Mouse (Mus musculus) heart, adult 11 months (tissue): ENCODE measurements around the gene Ifitm6.
"Not testable (repeated sequence)": the region's sequence is repeated elsewhere in the genome, so short reads cannot be mapped to it uniquely, and the experiment has no call there.

Experiments used
- DNase-seq: peaks from one replicate; pipeline ENCODE4 v3.0.0; 2022

The Ifitm6 gene

DNA sequence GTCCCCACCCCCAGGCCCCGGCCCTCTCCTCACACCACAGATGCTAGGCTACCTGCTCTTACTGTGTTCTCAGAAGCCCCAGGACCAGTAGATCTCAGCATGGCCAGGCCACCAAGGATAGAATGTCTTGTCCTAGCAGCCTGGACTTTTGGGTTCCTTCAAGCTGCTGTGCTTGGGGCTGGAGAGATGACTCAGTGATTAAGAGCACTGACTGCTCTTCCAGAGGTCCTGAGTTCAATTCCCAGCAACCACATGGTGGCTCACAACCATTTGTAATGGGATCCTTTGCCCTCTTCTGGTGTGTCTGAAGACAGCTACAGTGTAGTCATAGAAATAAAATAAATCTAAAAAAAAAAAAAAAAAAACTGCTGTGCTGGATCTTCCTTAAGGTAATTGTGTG is at the start of gene Ifitm6:
Gene Ifitm6, minus strand, starts transcription at position 101 of the 400 bp plus-strand sequence.
- DNase-seq, result not testable (repeated sequence)

DNA sequence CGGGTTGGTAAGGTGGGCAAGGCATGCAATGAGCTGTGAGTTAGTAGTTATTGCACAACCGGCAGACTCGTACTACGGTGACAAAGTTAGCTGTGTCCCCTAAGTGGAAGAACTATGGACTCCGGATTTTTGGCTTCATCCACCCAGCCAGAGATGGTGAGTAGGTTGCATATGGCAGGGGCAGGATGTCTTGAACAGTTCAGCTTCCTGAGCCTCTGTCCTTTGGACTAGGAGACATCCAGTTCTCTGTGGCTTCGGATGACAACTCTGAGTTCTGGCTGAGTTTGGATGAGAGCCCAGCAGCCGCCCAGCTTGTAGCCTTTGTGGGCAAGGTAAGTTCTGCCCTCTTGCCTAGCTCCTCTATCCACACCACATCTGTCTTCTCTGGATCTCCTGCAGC is 46.9 kb upstream of the Ifitm6 start:
- DNase-seq, result no peak

DNA sequence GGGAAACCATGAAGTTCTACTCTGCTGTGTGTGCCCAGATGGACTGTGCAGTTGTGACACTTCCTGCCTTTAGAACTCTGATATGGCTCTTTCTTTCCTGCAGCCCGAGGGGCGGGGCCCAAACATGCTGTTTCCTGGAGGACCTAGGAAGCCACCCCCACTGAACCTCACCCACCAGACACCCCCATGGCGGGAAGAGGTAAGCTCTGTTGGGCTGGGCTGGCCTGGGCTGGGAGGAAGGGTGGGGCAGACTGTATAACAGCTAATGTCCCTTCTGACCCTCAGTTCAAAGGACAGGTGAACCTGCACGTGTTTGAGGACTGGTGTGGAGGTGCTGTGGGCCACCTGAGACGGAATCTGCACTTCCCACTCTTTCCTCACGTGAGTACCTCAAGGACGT is 46.5 kb upstream of the Ifitm6 start:
- DNase-seq, result peak; percentile 89

DNA sequence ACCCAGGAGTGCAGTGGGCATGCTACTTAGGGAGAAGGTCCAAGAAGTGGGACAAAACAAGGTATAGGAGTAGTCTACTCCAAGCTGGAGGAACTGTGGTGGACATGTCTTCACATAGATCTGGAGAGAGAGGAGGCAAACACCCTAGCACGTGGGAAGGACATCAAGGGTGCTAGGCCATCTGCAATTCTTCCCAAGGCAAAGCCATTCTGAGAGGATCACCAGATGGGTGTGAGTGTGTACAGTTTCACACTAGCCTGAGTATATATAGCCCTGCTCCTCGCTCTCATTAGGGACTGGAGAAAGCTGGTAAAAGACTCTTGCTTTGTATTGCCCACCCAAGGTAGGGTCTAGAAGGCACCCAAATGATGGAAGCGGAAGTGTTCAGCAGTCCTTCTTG is 45.6 kb upstream of the Ifitm6 start:
- no peak for DNase-seq

DNA sequence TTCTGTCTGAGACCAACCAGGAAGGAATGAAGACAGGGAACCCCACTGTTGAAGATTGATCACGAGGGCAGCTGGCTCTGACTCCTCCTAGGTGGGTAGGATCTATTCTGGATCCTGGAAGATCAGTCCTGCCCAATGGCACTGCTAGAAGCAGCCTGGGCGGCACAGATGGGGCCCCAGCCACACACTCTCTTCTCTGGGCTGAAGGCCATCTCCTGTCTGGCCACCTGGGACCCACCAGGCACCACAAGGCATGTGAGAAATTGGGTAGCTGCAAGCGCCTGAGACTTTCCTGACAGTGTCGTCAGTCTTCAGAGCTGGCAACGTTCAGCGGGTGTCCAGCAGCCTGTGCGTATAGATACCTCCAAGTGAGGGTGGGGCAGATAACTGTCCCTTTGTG is 44.8 kb upstream of the Ifitm6 start:
- DNase-seq, result peak; percentile 90

DNA sequence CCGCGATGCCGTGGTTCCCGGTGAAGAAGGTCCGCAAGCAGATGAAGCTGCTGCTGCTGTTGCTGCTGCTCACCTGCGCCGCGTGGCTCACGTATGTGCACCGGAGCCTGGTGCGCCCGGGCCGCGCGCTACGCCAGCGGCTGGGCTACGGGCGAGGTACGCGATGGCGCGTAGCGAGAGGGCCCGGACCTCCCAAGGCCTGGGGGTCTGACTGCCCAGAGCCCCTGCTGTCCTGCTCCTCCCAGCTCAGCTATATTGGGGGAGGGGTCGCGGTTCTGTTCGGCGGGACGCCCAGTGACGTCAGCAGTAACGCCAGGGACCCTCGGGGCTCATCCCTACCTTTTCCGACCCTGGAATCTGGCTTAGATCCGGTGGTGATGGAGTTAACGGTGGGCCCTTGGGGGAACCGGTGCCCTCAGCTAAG is 43.6 kb upstream of the Ifitm6 start:
- DNase-seq, result no peak

DNA sequence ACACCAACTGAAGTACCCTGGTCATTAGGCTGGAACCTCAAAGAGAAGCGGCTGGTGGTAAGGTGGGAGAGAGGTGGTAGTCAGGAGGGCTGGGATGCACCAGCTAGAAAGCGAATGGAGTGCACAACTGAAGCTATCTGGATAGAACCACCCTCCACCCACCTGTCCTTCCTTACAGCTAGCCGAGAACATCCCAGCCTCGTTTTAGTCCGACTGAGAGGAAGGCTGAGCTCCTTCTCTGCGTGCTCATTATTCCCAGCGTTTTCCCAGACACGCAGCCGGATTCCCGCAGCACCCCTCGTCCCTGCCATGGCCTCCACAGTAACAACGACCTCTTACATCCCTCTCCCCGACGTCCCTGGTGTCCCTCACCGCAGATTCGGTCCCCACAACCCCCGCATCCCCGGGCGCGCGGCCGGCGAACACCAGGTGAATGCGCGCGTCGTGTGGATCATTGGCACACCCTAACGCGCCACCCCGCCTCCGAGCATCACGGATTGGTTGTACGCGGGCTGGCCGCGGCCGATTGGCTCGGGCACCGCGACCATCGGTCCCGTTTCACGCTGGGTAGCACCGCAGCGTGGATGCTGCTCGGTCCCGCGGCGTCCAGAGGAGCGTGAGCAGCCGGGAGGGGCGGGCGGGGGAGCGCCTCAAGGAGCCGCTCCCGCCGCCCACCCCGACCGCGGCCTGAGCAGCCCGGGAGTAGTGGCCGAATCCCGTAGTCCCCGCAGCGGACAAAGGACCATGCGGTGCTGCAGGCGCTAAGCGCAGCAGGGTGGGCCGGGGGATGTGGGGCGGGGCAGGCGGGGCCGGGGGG is 42.9 kb upstream of the Ifitm6 start, which contains the start of gene B4galnt4:
Gene B4galnt4, plus strand, starts transcription at position 679 of the 817 bp plus-strand sequence.
- peak; percentile 97 for DNase-seq

DNA sequence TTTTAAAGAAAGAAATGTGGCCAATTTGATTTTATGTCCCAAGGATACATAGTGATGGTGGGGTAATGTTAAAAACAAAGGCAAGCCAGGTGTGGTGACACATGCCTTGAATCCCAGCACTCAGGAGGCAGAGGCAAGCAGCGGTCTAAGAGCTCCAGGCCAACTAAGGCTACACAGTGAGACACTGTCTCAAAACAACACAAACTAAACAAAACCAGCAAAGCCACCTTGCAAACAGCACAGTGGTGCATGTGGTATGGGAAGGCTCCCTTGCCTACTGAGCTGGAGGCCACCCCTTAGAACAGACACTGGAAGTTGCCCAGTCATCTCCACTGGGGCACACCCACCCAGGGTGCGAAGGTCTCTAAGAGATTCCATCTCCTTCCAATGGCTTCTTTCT is 42.2 kb upstream of the Ifitm6 start:
- no peak for DNase-seq

DNA sequence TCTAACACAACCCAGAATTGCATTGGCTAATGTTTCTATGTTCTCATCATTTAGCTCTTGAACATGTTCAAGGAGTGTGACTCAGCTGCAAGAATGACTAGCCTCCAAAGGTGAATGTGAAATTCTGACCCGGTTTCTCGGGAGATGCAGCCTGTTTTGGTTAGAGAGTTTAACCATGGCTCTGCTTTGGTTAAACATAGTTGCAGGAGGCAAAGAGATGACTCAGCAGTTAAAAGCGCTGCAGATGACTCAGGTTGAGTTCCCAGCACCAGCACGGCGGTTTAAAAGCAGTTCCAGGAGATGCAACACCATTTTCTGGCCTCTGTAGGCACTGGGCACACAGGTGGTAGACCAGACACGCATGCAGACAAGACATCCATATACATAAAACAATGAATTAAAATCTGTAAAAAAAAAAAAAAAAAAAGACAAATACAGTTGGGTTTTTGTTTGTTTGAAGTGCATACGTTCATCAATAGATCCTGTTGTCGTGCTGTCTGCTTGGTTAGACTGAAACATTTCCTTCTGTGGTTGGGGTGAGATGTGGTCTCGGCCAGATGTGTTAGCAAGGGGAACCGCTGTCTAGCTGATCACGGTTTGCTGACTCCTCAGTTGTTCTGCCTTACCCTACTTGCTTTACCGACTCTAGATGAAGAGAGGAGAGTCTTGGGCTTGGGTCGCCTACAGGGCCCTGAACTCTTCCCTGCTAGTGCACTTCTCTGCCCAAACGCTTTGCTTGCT is 41.0 kb upstream of the Ifitm6 start:
- no peak for DNase-seq

DNA sequence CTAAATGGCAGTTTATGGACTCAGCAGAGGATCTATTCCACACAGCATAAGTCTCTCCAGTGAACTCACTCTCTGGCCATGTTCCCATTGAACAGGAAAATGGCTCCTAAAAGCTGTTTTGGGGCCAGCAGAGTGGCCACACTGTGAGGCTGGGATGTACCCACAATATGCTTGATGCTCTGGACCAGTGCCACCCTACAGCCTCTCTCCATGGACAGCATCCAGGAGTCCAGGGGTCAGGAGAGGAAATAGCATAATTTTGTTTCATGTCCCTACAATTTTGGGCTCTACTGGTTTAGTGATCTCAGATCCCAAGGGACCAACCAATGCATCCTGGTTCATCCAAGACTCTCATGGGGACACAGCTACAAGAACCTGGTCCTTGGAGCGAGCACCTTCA is 39.8 kb upstream of the Ifitm6 start:
- DNase-seq, result no peak

DNA sequence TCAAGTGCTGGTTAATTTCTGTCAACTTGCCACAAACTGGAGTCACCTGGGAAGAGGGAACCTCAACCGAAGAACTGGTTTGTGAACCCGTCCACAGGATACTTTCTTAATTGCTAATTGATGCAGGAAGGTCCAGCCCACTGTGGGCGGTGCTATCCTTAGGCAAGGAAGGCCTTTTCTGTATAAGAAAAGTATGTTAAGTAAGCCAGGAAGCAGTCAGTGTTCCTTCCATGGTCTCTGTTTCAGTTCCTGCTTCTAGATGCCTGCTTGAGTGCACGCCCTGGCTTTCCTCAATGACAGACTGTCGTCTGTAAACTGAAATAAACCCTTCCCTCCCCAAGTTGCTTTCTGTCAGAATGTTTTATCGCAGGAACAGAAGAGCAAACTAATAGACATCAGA is 39.3 kb upstream of the Ifitm6 start:
- DNase-seq, result no peak

DNA sequence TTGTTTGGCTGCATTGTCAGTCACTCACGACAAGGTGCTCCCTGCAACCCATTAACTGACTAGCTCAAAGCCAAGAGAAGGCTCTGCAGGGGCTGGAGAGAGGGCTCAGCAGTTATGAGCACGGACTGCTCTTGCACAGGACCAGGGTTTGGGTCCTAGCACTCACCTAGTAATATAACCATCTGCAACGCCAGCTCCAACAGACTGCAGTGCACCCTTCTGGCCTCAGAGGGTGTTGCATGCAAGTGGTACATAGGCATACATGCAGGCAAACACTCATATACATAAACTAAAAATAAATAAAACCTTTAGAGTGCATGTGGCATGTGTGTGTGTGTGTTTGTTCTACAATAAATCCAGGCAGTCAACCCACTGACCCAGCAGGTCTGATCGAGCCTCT is 38.1 kb upstream of the Ifitm6 start:
- DNase-seq, result no peak

DNA sequence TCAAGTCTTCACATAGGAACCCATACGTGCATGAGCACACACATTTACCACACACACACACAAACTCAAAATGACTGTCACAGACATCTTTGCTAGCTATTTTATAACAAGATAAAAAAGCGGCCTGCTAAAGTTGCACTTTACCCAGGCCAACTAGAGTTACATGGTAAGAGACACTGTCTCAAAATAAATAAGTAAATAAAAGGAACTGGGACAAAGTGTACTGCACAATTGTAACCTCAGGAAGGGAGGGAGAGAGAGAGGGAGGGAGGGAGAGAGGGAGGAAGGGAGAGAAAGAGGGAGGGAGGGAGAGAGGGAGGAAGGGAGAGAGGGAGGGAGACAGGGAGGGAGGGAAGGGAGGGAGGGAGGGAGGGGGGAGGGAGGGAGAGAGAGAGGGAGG is 34.7 kb upstream of the Ifitm6 start:
- no peak for DNase-seq

DNA sequence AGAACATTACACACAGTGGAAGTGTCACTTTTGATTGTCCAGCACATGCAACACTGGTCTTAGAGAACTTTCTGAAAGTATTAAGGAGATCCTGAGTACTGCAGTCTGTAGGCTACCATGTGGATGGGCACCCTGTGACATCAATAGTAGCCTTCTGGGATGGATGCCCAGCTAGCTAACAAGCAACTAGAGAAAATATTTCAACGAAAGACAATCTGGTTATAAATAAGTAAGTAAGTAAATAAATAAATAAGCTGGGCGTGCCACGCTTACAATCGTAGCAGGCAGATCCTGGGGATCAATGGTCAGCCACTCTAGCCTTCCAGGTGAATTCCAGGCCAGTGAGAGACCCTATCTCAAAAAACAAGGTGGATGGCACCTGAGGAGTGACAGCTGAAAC is 34.3 kb upstream of the Ifitm6 start:
- no peak for DNase-seq

DNA sequence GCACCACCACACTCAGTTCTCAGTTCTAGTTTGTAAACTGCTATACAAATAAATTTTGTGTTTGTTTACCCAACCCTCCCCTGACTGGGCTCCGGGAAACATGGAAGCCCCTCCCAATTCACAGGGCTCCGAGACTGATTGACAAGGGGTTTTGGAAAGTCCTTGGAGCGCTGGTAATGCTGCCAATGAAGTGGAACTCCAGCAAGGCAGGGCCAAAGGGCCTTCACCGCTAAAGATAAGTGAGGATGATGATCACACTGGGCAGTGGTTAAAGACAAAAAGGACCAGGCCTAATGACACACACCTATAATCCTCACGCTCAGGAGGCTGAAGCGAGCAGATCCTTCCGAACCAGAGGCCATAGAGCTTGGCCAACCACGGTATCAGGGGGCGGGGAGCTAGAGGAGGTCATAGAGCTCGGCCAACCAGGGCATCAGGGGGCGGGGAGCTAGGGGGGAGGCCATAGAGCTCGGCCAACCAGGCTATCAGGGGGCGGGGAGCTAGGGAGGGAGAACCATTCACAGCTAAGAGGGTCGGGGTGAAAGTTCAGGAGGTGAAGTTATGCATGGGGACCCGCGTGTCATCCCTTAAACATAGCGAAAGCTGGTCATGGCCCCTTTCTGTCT is 33.4 kb upstream of the Ifitm6 start:
- DNase-seq, result peak; percentile 87

DNA sequence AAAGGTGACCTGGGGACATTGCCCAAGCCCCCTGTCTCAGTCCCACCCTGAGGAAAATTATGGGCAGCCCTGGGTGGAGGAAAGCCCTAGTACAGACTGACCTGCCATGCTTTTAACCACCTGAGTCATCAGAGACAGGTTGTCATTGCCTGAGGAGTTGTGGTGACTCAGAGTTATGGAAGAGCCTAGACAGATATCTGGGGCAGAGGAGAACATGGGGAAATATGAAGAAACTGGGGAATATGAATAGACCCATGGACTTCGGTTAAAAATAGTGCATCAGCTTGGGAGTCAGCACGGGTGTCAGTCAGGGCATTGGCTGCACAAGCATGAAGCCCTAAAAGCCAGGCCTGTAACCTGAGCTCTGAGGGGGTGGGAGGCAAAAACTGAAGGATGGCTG is 31.6 kb upstream of the Ifitm6 start:
- peak; percentile 83 for DNase-seq

DNA sequence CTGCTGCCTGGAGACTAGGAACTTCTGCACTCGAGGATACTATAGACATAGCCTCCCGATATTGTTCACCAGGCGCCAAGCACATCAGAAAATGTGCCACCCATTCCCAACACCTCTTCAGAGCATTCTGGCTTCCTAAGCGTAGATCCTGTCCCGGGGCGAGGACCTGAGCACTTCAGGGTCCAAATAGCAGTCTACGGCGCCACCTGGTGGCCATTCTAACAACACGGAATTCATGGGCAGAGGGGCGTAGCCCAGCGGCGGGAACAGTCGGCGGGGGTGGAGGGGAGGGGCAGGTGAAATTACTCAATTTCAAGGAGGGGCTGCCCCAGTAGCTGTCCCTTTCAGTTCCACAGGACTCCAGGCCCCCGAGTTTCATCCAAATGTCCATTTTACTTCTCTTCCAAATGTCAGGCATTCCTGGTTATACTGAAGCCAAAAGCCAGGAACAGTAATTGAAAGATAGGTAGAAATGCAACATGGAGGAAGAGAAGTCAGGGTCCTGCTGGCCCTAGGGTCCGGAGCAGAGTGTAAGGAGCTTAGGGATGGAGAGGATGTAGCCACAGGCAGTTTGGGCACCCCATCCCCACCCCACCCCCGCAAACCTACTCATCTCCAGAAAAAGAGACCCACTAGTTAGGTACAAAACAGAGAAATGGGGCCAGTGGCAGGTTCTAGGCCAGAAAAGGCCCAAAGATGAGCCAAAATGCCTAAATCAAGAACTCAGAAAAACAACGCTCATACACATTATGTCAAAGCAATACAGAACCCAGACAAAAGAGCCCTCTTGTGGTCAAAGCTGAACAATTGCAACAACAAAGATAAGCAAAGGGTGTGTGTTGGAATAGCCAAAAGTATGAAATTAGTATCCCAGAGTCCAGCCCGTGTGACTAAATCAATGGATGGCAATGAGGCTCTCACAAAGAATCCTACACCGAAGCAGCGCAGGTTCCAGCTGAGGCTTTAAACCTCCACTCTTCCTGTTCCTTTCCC is 30.8 kb upstream of the Ifitm6 start:
- DNase-seq, result peak; percentile 99

DNA sequence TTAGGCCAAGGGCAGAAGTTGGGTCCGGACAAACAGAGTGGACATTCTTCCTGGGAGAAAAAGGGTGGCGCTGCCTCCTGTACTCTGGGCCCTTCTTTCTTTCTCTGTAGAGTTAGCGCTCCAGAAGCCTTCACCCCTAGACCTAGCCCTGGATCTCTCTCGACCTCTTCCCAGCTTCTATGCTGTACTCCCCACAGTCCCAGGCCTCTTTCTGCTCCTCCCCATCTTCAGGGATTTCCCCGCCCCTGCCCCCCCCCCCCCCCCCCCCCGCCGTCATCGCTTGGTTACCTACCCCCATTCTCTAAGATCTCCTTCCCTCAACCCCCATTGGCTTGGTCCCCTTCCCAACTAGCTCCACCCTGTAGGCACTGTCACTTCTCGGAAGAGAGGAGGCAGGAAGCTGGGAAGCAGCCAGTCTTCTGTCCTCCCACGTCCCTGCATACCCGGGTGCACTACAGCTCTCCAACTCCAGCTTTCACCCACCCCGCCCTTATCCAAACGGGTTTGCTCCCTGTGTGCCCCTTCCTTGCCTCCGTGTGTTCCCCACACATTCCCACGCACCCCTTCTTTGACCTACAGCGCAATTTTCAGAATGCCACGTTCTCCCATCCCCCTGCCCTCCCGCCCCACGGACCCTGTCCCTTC is 30.0 kb upstream of the Ifitm6 start:
- DNase-seq, result peak; percentile 99

DNA sequence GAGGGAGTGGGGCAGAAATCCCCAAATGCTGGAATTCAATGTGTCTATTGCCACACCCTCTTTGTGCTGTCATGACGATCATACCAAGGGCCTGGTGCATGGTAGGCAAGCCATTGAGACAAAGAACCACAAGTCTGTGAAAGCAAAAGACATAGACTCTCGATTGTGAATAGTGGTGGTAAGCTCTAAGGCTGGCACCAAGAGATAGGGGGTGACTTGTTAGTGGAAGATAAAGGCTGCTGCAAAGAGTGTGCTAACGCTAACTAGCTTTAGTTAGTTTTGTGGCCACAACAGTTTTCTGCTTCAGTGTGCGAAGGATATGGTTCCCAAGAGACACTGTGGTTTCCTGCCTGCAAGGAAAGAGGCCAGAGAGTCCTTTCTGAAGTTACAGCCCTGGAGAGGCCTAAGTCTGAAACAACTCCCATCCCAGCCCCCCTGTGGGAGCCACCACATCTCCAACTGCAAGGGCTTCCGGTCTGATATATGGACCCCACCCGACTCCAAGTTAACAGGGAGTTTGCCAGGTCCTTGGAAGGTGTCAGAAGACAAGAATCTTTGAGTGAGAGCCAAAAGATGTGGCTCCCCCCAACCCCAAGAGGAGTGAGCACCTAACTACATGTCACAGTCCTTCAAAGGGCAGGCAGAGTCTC is 29.3 kb upstream of the Ifitm6 start:
- DNase-seq, result peak; percentile 98

DNA sequence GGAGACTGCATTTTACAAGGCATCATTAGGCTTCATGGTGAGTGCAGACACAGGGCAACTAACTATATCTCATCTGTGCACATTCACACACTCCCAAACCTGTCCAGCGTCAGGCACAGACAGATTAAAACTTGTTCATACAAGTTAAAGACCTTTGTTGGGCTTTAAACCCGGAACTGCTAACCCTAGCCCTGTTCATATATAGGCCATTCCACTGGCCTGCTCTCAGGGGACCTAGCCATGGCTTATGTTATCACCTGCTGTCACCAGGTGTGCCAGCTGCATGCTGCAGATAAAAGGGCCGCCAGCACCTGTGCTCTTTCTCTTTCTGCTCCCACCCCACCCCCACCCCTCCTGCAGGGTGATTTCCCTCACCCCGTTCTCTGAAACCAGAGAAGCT is 24.8 kb upstream of the Ifitm6 start:
- DNase-seq, result peak; percentile 83

DNA sequence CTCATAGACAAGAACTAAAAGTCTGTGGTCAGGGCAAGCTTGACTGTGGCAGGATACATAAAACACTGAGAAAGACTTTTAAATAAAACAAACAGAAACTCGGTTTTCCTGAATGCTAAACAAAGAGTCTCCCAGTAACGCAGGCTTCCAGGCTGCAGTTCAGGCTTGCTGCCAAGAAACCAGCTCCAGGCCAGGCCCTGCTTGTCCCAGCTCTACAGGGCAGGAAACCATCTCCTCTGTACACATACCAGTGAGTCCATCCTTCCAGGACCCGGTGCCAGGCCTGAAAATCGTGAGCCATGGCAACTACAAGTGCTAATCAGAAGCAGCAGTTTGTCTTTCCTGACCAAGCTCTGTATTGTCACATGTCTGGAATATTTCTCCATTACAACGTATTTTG is 23.9 kb upstream of the Ifitm6 start:
- peak; percentile 99 for DNase-seq
